Mouse (Mus musculus): Measurements from ENCODE around the gene Hba-a2.
A peak's percentile ranks its signal among the peaks of the same experiment; 100 is the strongest.

DNA sequence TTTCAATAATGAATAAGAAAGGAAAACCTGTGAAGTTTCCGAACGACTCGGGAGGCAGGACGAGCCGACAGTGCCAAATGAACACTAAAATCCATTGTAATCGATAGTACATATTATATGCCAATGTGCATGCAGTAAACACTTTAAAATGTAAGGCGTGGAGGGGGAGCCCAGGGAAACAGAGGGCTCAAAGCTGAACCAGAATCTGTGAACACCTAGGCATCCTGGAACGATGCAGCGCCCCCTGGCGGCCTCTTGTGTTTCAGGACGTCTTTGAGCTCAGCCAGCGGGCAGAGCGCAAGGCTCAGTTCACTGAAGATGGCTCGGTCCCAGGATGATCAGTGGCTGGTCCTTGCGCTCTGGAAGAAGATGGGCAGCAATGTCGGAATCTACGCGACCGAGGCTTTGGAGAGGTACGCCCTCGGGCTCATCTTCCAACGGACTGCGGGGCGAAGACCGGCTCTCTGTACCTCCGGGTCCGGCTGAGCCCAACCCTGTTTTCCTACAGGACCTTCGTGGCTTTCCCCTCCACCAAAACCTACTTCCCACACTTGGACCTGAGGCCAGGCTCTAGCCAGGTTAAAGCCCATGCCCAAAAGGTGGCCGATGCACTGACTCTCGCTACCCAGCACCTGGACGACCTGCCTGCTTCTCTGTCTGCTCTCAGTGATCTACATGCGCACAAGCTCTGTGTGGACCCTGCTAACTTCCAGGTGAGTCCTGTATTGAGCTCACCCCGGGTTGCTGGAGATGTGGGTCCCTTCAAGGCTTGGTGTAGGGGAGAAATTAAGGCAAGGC is 9.4 kb upstream of the Hba-a2 start, which contains the start of gene Hbq1b:
- TF ChIP-seq CTCF (IDR thresholded peaks at IDR 0.05; ENCODE audit: low read depth) (peak; percentile 95), EP300 (IDR thresholded peaks at IDR 0.05; ENCODE audit: low read depth) (peak; percentile 54; the same call in 1 of the 2 replicates)
